Mouse (Mus musculus) brain, adult 2 months (tissue): ENCODE data around the gene Narf.

Experiments
- DNase-seq: peaks from one replicate; pipeline ENCODE4 v3.0.0; 2011; ENCODE audit warnings: low read depth, low spot score

Narf gene

GRCm38 (mm10) chr11:121235475-121236238 is 1.4 kb upstream of the Narf start:
- DNase-seq = peak; percentile 57

- peak; percentile 68 for DNase-seq
Measured at GRCm38 (mm10) chr11:121237345-121238128, 484 bp downstream of the Narf start.

GRCm38 (mm10) chr11:121239669-121240068 is 2.6 kb downstream of the Narf start:
- DNase-seq = no peak

GRCm38 (mm10) chr11:121250196-121250595 is 13.1 kb downstream of the Narf start:
- no peak for DNase-seq

GRCm38 (mm10) chr11:121259160-121260100 is 22.4 kb downstream of the Narf start, which contains the start of gene Foxk2:
Gene Foxk2, plus strand, starts transcription at chr11:121259990.
- peak; percentile 97 for DNase-seq

GRCm38 (mm10) chr11:121260211-121260906 is 23.3 kb downstream of the Narf start:
- DNase-seq = no peak

- no peak for DNase-seq
Measured at GRCm38 (mm10) chr11:121261074-121261473, 24.0 kb downstream of the Narf start.

GRCm38 (mm10) chr11:121277516-121277915 is 40.5 kb downstream of the Narf start:
- no peak for DNase-seq

GRCm38 (mm10) chr11:121278011-121278410 is 41.0 kb downstream of the Narf start:
- DNase-seq = no peak

- DNase-seq = no peak
Measured at GRCm38 (mm10) chr11:121282911-121283310, 45.9 kb downstream of the Narf start.

GRCm38 (mm10) chr11:121289859-121290258 is 52.8 kb downstream of the Narf start:
- DNase-seq = peak; percentile 43

GRCm38 (mm10) chr11:121294771-121295170 is 57.7 kb downstream of the Narf start:
- DNase-seq = no peak

GRCm38 (mm10) chr11:121298493-121298892 is 61.4 kb downstream of the Narf start:
- no peak for DNase-seq

GRCm38 (mm10) chr11:121300265-121300664 is 63.2 kb downstream of the Narf start:
- DNase-seq = peak; percentile 41

GRCm38 (mm10) chr11:121305371-121305770 is 68.3 kb downstream of the Narf start:
- DNase-seq = peak; percentile 86
